Mouse (Mus musculus) MEL (cell line): Measurements from ENCODE around the gene Zbtb7b. TPM values are rescaled to one million over a fixed set of nuclear protein-coding genes. Genes with fewer than 3 reads are reported as not detected.

Source experiments
- DNase-seq: peaks from one replicate; pipeline ENCODE4 v3.0.0; 2011; ENCODE audit warnings: low read depth, low spot score
- H3K27ac ChIP-seq: 2 replicates; pipeline ENCODE4 v1.5.1; 2012; ENCODE audit warnings: low read depth, mild to moderate bottlenecking, control low read depth, low read length, moderate library complexity; ENCODE audit not compliant: control insufficient read depth
- H3K27me3 ChIP-seq, 2 experiments: fragments of 150-350 bp in 1 of 2; sonication (generic) in 1 of 2; 2 replicates each; pipeline ENCODE4 v1.6.1; 2012; ENCODE audit warnings: low read length in 2 of 2, mild to moderate bottlenecking in 2 of 2, improper control_type of control experiment in 1 of 2, moderate library complexity in 1 of 2; ENCODE audit not compliant: insufficient read depth in 2 of 2, control insufficient read depth in 1 of 2
- H3K36me3 ChIP-seq, 2 experiments: 2 replicates each; pipeline ENCODE4 v1.6.1; 2012 to 2014; ENCODE audit warnings: low read length in 2 of 2, improper control_type of control experiment in 1 of 2, inconsistent platforms in 1 of 2, mild to moderate bottlenecking in 1 of 2; ENCODE audit not compliant: insufficient read depth in 2 of 2, control insufficient read depth in 1 of 2
- H3K4me1 ChIP-seq, 2 experiments: fragments of 150-350 bp in 1 of 2; sonication (generic) in 1 of 2; 2 replicates each; pipeline ENCODE4 v1.6.1; 2012; ENCODE audit warnings: low read length in 2 of 2, improper control_type of control experiment in 1 of 2, mild to moderate bottlenecking in 1 of 2; ENCODE audit not compliant: insufficient read depth in 2 of 2, control insufficient read depth in 1 of 2
- H3K4me3 ChIP-seq, 2 experiments: fragments of 150-350 bp in 1 of 2; sonication (generic) in 1 of 2; 2 replicates each; pipeline ENCODE4 v1.5.1; 2012; ENCODE audit warnings: low read depth in 2 of 2, low read length in 2 of 2, mild to moderate bottlenecking in 2 of 2, moderate library complexity in 2 of 2, control low read depth in 1 of 2, improper control_type of control experiment in 1 of 2; ENCODE audit not compliant: control insufficient read depth in 1 of 2, insufficient read depth in 1 of 2
- H3K79me2 ChIP-seq: 2 replicates; pipeline ENCODE4 v1.6.1; 2012; ENCODE audit warnings: mild to moderate bottlenecking, low read length, moderate library complexity; ENCODE audit not compliant: control insufficient read depth, poor library complexity, insufficient read depth
- H3K9ac ChIP-seq: 2 replicates; pipeline ENCODE4 v1.6.1; 2012; ENCODE audit warnings: low read depth, mild to moderate bottlenecking, control low read depth, low read length, moderate library complexity; ENCODE audit not compliant: control insufficient read depth, poor library complexity, severe bottlenecking
- H3K9me3 ChIP-seq: fragments of 150-350 bp; sonication (generic); replicated peaks from 2 replicates; pipeline ENCODE4 v1.6.1; 2012; ENCODE audit warnings: mild to moderate bottlenecking, low read length, improper control_type of control experiment, moderate library complexity; ENCODE audit not compliant: insufficient read depth
- BHLHE40 ChIP-seq: IDR thresholded peaks from 2 replicates; pipeline ENCODE4 v1.6.1; 2012; ENCODE audit warnings: low read depth, mild to moderate bottlenecking, inconsistent platforms, low read length, improper control_type of control experiment, borderline replicate concordance
- CHD1 ChIP-seq: IDR thresholded peaks from 2 replicates; pipeline ENCODE4 v1.6.1; 2012; ENCODE audit warnings: low read depth, mild to moderate bottlenecking, inconsistent platforms, low read length, improper control_type of control experiment
- CHD2 ChIP-seq: IDR thresholded peaks from 2 replicates; pipeline ENCODE4 v1.6.1; 2011; ENCODE audit warnings: low read length, improper control_type of control experiment
- CTCF ChIP-seq, 3 experiments: IDR thresholded peaks in 2 of 3; conservative IDR thresholded peaks in 1 of 3; 2 replicates each; pipeline ENCODE4 v1.5.1; 2011 to 2012; ENCODE audit warnings: low read length in 3 of 3, low read depth in 2 of 3, mild to moderate bottlenecking in 2 of 3, improper control_type of control experiment in 1 of 3, inconsistent platforms in 1 of 3, mixed read lengths in 1 of 3, moderate library complexity in 1 of 3; ENCODE audit not compliant: control insufficient read depth in 1 of 3, insufficient read depth in 1 of 3, poor library complexity in 1 of 3, severe bottlenecking in 1 of 3
- E2F4 ChIP-seq: IDR thresholded peaks from 2 replicates; pipeline ENCODE4 v1.6.1; 2011; ENCODE audit warnings: low read depth, low read length, improper control_type of control experiment, borderline replicate concordance
- ELF1 ChIP-seq: IDR thresholded peaks from 2 replicates; pipeline ENCODE4 v1.6.1; 2014; ENCODE audit warnings: low read depth, mild to moderate bottlenecking, inconsistent platforms, low read length, improper control_type of control experiment, moderate library complexity
- EP300 ChIP-seq, 2 experiments: IDR thresholded peaks; 2 replicates each; pipeline ENCODE4 v1.6.1; 2011; ENCODE audit warnings: improper control_type of control experiment in 2 of 2, low read length in 2 of 2, low read depth in 1 of 2, mild to moderate bottlenecking in 1 of 2
- ETS1 ChIP-seq: IDR thresholded peaks from 2 replicates; pipeline ENCODE4 v1.6.1; 2012; ENCODE audit warnings: low read depth, mild to moderate bottlenecking, inconsistent platforms, low read length, improper control_type of control experiment, moderate library complexity
- GABPA ChIP-seq: IDR thresholded peaks from 2 replicates; pipeline ENCODE4 v1.6.1; 2012; ENCODE audit warnings: low read depth, mild to moderate bottlenecking, inconsistent platforms, low read length, improper control_type of control experiment, moderate library complexity
- HCFC1 ChIP-seq: IDR thresholded peaks from 2 replicates; pipeline ENCODE4 v1.6.1; 2012; ENCODE audit warnings: low read depth, mild to moderate bottlenecking, inconsistent platforms, low read length, improper control_type of control experiment, moderate library complexity
- JUND ChIP-seq: IDR thresholded peaks from 2 replicates; pipeline ENCODE4 v1.6.1; 2011; ENCODE audit warnings: low read depth, mild to moderate bottlenecking, improper control_type of control experiment, low read length
- KAT2A ChIP-seq: conservative IDR thresholded peaks from 2 replicates; pipeline ENCODE4 v1.6.1; 2012; ENCODE audit warnings: low read depth, low read length, improper control_type of control experiment, inconsistent platforms
- MAX ChIP-seq: IDR thresholded peaks from 2 replicates; pipeline ENCODE4 v1.6.1; 2011; ENCODE audit warnings: low read length, improper control_type of control experiment
- MAZ ChIP-seq: IDR thresholded peaks from 2 replicates; pipeline ENCODE4 v1.6.1; 2012; ENCODE audit warnings: low read depth, mild to moderate bottlenecking, inconsistent platforms, low read length, improper control_type of control experiment
- MXI1 ChIP-seq: IDR thresholded peaks from 2 replicates; pipeline ENCODE4 v1.6.1; 2011; ENCODE audit warnings: mild to moderate bottlenecking, low read depth, low read length, improper control_type of control experiment
- MYB ChIP-seq: IDR thresholded peaks from 2 replicates; pipeline ENCODE4 v1.6.1; 2011; ENCODE audit warnings: mild to moderate bottlenecking, low read depth, low read length, improper control_type of control experiment
- MYC ChIP-seq: IDR thresholded peaks from 2 replicates; pipeline ENCODE4 v1.6.1; 2011; ENCODE audit warnings: low read depth, mild to moderate bottlenecking, low read length, improper control_type of control experiment, moderate library complexity
- NELFE ChIP-seq: IDR thresholded peaks from 2 replicates; pipeline ENCODE4 v1.6.1; 2011; ENCODE audit warnings: low read depth, low read length, improper control_type of control experiment
- NRF1 ChIP-seq: IDR thresholded peaks from 2 replicates; pipeline ENCODE4 v1.6.1; 2014; ENCODE audit warnings: low read depth, mild to moderate bottlenecking, inconsistent platforms, low read length, improper control_type of control experiment, moderate library complexity; ENCODE audit not compliant: poor library complexity, insufficient read depth, severe bottlenecking
- POLR2A ChIP-seq, 2 experiments: IDR thresholded peaks; 2 replicates each; pipeline ENCODE4 v1.6.1; 2011 to 2012; ENCODE audit warnings: low read length in 2 of 2, mild to moderate bottlenecking in 2 of 2, control low read depth in 1 of 2, improper control_type of control experiment in 1 of 2, low read depth in 1 of 2, moderate library complexity in 1 of 2; ENCODE audit not compliant: control insufficient read depth in 1 of 2, insufficient read depth in 1 of 2, poor library complexity in 1 of 2
- SIN3A ChIP-seq: IDR thresholded peaks from 2 replicates; pipeline ENCODE4 v1.6.1; 2012; ENCODE audit warnings: low read length, improper control_type of control experiment, inconsistent platforms
- SMC3 ChIP-seq: IDR thresholded peaks from 2 replicates; pipeline ENCODE4 v1.6.1; 2011; ENCODE audit warnings: low read depth, low read length, improper control_type of control experiment
- TAL1 ChIP-seq: IDR thresholded peaks from 2 replicates; pipeline ENCODE4 v1.6.1; 2012; ENCODE audit warnings: mild to moderate bottlenecking, inconsistent platforms, low read length, moderate library complexity, mixed read lengths
- TBP ChIP-seq: IDR thresholded peaks from 2 replicates; pipeline ENCODE4 v1.8.0; 2011; ENCODE audit warnings: low read depth, low read length, improper control_type of control experiment
- TCF12 ChIP-seq: IDR thresholded peaks from 2 replicates; pipeline ENCODE4 v1.6.1; 2014; ENCODE audit warnings: low read depth, mild to moderate bottlenecking, inconsistent platforms, low read length, improper control_type of control experiment, moderate library complexity
- UBTF ChIP-seq: IDR thresholded peaks from 2 replicates; pipeline ENCODE4 v1.6.1; 2012; ENCODE audit warnings: low read depth, mild to moderate bottlenecking, inconsistent platforms, low read length, improper control_type of control experiment, moderate library complexity, borderline replicate concordance; ENCODE audit not compliant: insufficient read depth
- USF1 ChIP-seq: IDR thresholded peaks from 2 replicates; pipeline ENCODE4 v1.6.1; 2014; ENCODE audit warnings: low read depth, mild to moderate bottlenecking, inconsistent platforms, low read length, improper control_type of control experiment, moderate library complexity
- ZKSCAN1 ChIP-seq: IDR thresholded peaks from 2 replicates; pipeline ENCODE4 v1.6.1; 2012; ENCODE audit warnings: low read depth, mild to moderate bottlenecking, inconsistent platforms, low read length, improper control_type of control experiment, moderate library complexity
- ZMIZ1 ChIP-seq: IDR thresholded peaks from 2 replicates; pipeline ENCODE4 v1.6.1; 2012; ENCODE audit warnings: low read depth, mild to moderate bottlenecking, inconsistent platforms, low read length, improper control_type of control experiment, moderate library complexity
- ZNF384 ChIP-seq: IDR thresholded peaks from 2 replicates; pipeline ENCODE4 v1.6.1; 2012; ENCODE audit warnings: low read depth, mild to moderate bottlenecking, inconsistent platforms, low read length, improper control_type of control experiment
- polyA plus RNA-seq, 2 experiments: library from polyadenylated mRNA; stranded (reverse) in 1 of 2; unstranded in 1 of 2; fragments of >175 nt in 1 of 2; fragments of >200 nt in 1 of 2; gene quantifications; 2 replicates each; pipeline versions ENCODE4 v1.2.1 to v1.2.4; 2012; ENCODE audit warnings: low replicate concordance in 2 of 2, low read depth in 1 of 2; ENCODE audit not compliant: insufficient read length in 2 of 2, insufficient read depth in 1 of 2, missing spikeins in 1 of 2
- total RNA-seq: library from RNA; depleted of rRNA; stranded (reverse); fragments of 300-350 nt; gene quantifications from 2 replicates; pipeline ENCODE4 v1.2.3, GENCODE M21; 2012

Zbtb7b gene
- total and polyA plus RNA-seq, 3 experiments = 8.5 to 20.1 TPM; not detected in 1

DNA sequence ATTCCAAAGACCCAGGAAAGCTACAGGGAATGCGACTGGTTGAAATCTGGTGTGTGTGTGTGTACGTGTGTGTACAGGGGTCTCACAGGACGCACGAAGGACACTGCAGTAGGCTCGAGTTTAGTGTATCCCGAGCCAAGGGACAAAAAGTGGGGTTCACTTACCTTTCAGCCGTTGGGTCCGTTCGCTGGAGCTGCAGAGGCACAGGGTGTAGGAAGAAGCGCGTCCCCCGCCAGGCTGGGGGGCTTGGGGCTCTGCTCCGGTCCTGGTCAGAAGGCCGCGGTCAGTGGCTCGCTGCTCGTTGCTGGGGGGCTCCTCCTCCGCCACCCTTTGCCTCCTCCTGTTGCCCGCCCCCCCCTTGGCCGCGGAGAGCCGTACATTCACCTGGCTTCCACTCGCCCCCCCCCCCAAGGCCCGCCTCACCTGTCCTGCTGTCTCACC is 1.7 kb downstream of the Zbtb7b start:
- peak overlapping the region; percentile 65 for H3K9ac ChIP-seq
- TF ChIP-seq MAX (0 out of 2 replicates have a peak, but pooled peaks have one; percentile 19), TBP (no peak)
- no peaks in the 10 kb centered on the region for H3K9me3 ChIP-seq
- peaks cover 14 to 41% of the 10 kb centered on the region in 2 experiments for H3K4me1 ChIP-seq
- H3K27me3 ChIP-seq = no peaks in the 10 kb centered on the region
- H3K27ac ChIP-seq = peak overlapping the region; percentile 53
- H3K79me2 ChIP-seq = peaks cover 16% of the 10 kb centered on the region
- peaks cover 0 to 34% of the 10 kb centered on the region in 2 experiments; a peak in 2 of 4 replicates for H3K36me3 ChIP-seq
- peak overlapping the region; percentile 86 to 94 for H3K4me3 ChIP-seq
- DNase-seq = peak; percentile 73

DNA sequence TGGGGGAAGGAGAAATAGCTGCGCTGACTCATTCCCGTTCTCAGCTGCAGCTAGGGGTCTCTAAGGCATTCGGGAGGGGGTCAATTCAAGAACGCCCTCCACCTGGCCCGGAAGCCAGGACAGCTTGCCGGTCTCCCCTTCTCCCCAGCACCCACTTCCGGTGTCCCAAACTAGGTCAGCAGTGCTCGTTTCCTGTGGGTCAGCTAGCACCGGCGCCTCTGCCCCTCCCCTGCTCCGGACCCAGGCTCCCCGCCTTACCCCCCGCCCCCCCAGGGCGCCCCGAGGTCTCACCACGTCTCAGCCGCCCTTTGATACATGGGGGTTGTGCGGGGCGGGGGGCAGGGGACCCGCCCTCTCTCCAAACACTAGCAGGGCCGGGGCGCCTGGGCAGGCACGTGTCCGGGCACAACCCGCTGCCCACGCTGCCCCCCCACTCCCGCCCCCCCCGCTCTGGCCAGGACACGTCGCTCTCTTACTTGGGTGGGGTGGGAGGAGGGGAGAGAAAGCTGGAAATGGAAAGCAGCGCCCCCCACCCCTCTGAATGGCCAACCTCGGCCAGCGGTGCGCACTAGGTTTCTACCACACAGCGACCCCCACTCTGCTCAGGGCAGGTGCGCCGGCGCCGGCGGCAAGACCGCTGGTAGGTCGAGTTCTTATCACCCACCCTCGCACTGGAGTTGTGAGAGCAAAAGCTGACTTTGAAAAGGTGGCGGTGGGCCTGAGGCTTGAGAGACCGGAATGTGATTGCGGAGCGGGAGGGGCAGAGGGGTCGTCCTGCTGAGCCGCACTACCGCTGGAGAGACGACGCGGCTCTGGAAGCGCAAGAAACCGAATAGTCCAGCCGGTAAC is 2.7 kb downstream of the Zbtb7b start:
- Histone ChIP-seq H3K27me3 (no peaks in the 10 kb centered on the region), H3K27ac (peak overlapping the region; percentile 82), H3K9ac (peak overlapping the region; percentile 83), H3K79me2 (peaks cover 16% of the 10 kb centered on the region), H3K9me3 (no peaks in the 10 kb centered on the region), H3K36me3 (peaks cover 0 to 32% of the 10 kb centered on the region in 2 experiments; a peak in 2 of 4 replicates), H3K4me3 (peak overlapping the region; percentile 86 to 94), H3K4me1 (peaks cover 14 to 43% of the 10 kb centered on the region in 2 experiments)
- peak; percentile 68 for DNase-seq
- 0 out of 2 replicates have a peak, but pooled peaks have one; percentile 2 for TF ChIP-seq USF1
- TF ChIP-seq CHD2 = no peak
- TF ChIP-seq ZNF384 = no peak
- TF ChIP-seq BHLHE40 = no peak
- TF ChIP-seq UBTF = no peak
- TF ChIP-seq EP300 (IDR thresholded peaks at IDR 0.05; ENCODE audit: low read depth in 1 of 2, low read length in 2 of 2) = no peak
- no peak for TF ChIP-seq ZKSCAN1
- peak; percentile 63 for TF ChIP-seq MXI1
- peak; percentile 31 for TF ChIP-seq NELFE
- TF ChIP-seq TAL1 = no peak
- no peak for TF ChIP-seq KAT2A
- TF ChIP-seq ELF1 = peak; percentile 55; the same call in 1 of the 2 replicates
- TF ChIP-seq JUND = no peak
- TF ChIP-seq TCF12 = peak; percentile 36; the same call in 1 of the 2 replicates
- peak; percentile 71 for TF ChIP-seq SIN3A
- TF ChIP-seq HCFC1 = peak; percentile 50; the same call in 1 of the 2 replicates
- TF ChIP-seq ETS1 = peak; percentile 33; the same call in 1 of the 2 replicates
- no peak for TF ChIP-seq TBP
- TF ChIP-seq SMC3 = no peak
- TF ChIP-seq MYB = no peak
- peak; percentile 20; the same call in 1 of the 2 replicates for TF ChIP-seq MAZ
- TF ChIP-seq CHD1 = no peak; the same call in 1 of the 2 replicates
- TF ChIP-seq CTCF (IDR thresholded peaks at IDR 0.05 in 2 of 3, conservative IDR thresholded peaks at IDR 0.05 in 1 of 3; ENCODE audit: control insufficient read depth in 1 of 3, insufficient read depth in 1 of 3, low read depth in 2 of 3, low read length in 3 of 3, poor library complexity in 1 of 3, severe bottlenecking in 1 of 3) = no peak
- TF ChIP-seq E2F4 = no peak
- peak; percentile 70 for TF ChIP-seq NRF1
- TF ChIP-seq ZMIZ1 = no peak
- TF ChIP-seq GABPA = no peak
- TF ChIP-seq MYC = no peak
- TF ChIP-seq POLR2A (IDR thresholded peaks at IDR 0.05; ENCODE audit: control insufficient read depth in 1 of 2, insufficient read depth in 1 of 2, low read depth in 1 of 2, low read length in 2 of 2, poor library complexity in 1 of 2) = peak in 1 of 2 experiments; percentile 27; a peak in 2 of 4 replicates
